Mouse (Mus musculus) forebrain, embryonic 16.5 days (tissue): ENCODE results near the gene Adgrb3. TPM values are rescaled to one million over a fixed set of nuclear protein-coding genes. Genes with fewer than 3 reads are reported as not detected.

Experiments
- ATAC-seq: fragments of 200-750 bp; cut with Nextera tagmentation; 2 replicates; pipeline ENCODE4 v1.8.0; 2017; ENCODE audit warnings: mild to moderate bottlenecking, moderate library complexity
- H3K27ac ChIP-seq: fragments of 300-500 bp; sonication (generic); 2 replicates; pipeline ENCODE4 v1.5.1; 2014; ENCODE audit warnings: low read length, control low read depth
- H3K27me3 ChIP-seq: fragments of 300-500 bp; sonication (generic); replicated peaks from 2 replicates; pipeline ENCODE4 v1.6.1; 2014; ENCODE audit warnings: low read length; ENCODE audit not compliant: control insufficient read depth, insufficient read depth
- H3K36me3 ChIP-seq: fragments of 300-500 bp; sonication (generic); 2 replicates; pipeline ENCODE4 v1.6.1; 2014; ENCODE audit not compliant: control insufficient read depth, insufficient read depth
- H3K4me1 ChIP-seq: fragments of 300-500 bp; sonication (generic); replicated peaks from 2 replicates; pipeline ENCODE4 v1.6.1; 2014; ENCODE audit warnings: low read length; ENCODE audit not compliant: control insufficient read depth, insufficient read depth
- H3K4me2 ChIP-seq: fragments of 300-500 bp; sonication (generic); 2 replicates; pipeline ENCODE4 v1.6.1; 2014; ENCODE audit warnings: mild to moderate bottlenecking, low read length, control low read depth
- H3K4me3 ChIP-seq: fragments of 300-500 bp; sonication (generic); replicated peaks from 2 replicates; pipeline ENCODE4 v1.5.1; 2014; ENCODE audit warnings: mild to moderate bottlenecking, low read length, control low read depth
- H3K9ac ChIP-seq: fragments of 300-500 bp; sonication (generic); replicated peaks from 2 replicates; pipeline ENCODE4 v1.6.1; 2014; ENCODE audit warnings: low read depth, low read length, control low read depth
- H3K9me3 ChIP-seq: fragments of 300-500 bp; sonication (generic); 2 replicates; pipeline ENCODE4 v1.6.1; 2016; ENCODE audit warnings: low read length; ENCODE audit not compliant: control insufficient read depth
- WGBS: fragments of 180-500 bp; shearing (Covaris S2); extraction: QIAGEN DNeasy Blood & Tissue Kit; methylation state at CpG from one replicate; pipeline ENCODE4 v1.1.7; 2014; 5-methylcytosine and 5-hydroxymethylcytosine counted together
- polyA plus RNA-seq: library from polyadenylated mRNA; unstranded; fragments of >200 nt; fragmentation: Nextera tagmentation; extraction: Ambion mirVana; gene quantifications from 2 replicates; pipeline ENCODE4 v1.2.1, GENCODE M21; 2015

Gene Adgrb3
- polyA plus RNA-seq, 1 experiment from 2014 or later: 61.3 TPM

- peak overlapping the region; percentile 22; the same call in 1 of the 2 replicates for H3K4me3 ChIP-seq
- peak overlapping the region; percentile 57; the same call in 1 of the 2 replicates for H3K27ac ChIP-seq
- H3K27me3 ChIP-seq: no peaks in the 10 kb centered on the region
- 0 out of 2 replicates have a peak, but pooled peaks cover 2% of the 10 kb centered on the region for H3K4me1 ChIP-seq
- no peaks in the 10 kb centered on the region for H3K36me3 ChIP-seq
- peak overlapping the region; percentile 34 for H3K4me2 ChIP-seq
- no peak overlapping the region for H3K9ac ChIP-seq
- peak; percentile 91 for ATAC-seq
- 48% methylated on average over 16 of the region's 16 CpGs for WGBS
- H3K9me3 ChIP-seq: no peaks in the 10 kb centered on the region
These were observed 399.2 kb downstream of the Adgrb3 start for GRCm38 (mm10) chr1:25430219-25430862.

DNA sequence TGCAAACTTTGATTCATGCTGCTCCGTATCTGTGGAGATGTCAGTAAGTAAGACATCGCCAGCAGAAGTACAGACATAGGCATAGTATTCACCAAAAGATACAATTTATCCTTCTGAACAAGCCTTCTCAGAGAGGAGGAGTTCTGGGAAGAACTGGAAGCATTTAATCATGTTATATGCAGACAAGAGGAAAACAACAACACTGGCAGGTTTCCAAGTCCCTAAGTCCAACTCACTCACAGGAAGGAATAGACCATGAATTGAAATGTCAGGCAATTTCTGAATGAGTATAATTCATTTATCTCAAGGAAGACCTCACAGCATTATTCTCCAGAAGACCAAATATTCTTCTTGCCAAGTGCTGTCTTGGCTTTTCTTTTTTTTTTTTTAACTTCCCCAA, 408.8 kb downstream of the Adgrb3 start:
- Histone ChIP-seq H3K27me3 (no peaks in the 10 kb centered on the region), H3K9me3 (no peaks in the 10 kb centered on the region), H3K36me3 (no peaks in the 10 kb centered on the region), H3K4me2 (no peak overlapping the region), H3K27ac (no peak overlapping the region), H3K4me1 (no peaks in the 10 kb centered on the region), H3K9ac (no peak overlapping the region), H3K4me3 (no peak overlapping the region)
- 82% methylated on average over 2 of the region's 2 CpGs for WGBS
- no peak for ATAC-seq

DNA sequence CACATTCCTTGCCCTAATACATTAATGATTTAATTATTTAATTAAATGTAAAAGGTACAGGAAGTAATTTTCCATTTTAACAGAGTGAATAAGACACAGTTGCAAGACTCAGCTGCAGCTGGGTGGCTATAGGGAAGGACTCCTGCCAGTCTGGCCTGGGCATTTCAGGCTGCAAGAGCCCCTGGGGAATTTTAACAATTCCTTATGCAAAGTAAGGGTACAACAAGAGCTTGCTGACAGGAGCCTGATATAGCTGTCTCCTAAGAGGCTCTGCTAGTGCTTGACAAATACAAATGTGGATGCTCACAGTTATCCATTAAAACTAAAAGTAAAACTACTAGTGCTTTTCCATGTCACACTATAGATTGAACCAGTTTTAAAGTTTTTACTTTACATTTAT, 410.1 kb downstream of the Adgrb3 start:
- Histone ChIP-seq H3K9ac (no peak overlapping the region), H3K27ac (no peak overlapping the region), H3K4me2 (no peak overlapping the region), H3K27me3 (no peaks in the 10 kb centered on the region), H3K4me1 (no peaks in the 10 kb centered on the region), H3K36me3 (no peaks in the 10 kb centered on the region), H3K4me3 (no peak overlapping the region), H3K9me3 (no peaks in the 10 kb centered on the region)
- ATAC-seq: no peak

DNA sequence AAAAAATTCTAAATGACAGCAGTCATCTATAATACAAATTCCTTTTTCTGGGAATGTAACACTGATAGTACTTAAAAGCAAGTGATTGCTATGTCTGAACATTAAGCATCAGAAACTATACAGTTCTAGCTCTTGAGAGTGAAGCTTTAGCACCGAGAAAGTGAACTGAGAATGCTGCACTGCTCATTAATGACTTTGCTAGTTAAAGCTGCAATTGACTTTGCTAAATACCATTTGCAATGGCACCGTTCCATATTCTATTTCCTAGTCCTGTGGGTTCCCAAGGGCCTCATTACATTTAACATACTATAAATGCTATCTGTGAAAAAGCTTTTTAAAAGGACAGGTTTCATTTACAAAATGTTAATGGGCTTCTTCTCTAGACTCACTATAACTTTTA, 414.4 kb downstream of the Adgrb3 start:
- peak; percentile 62; the same call in 1 of the 2 replicates for ATAC-seq
- H3K4me3 ChIP-seq: no peak overlapping the region
- no peaks in the 10 kb centered on the region for H3K36me3 ChIP-seq
- 43% methylated on average over 2 of the region's 2 CpGs for WGBS
- H3K9ac ChIP-seq: no peak overlapping the region
- H3K9me3 ChIP-seq: no peaks in the 10 kb centered on the region
- no peak overlapping the region for H3K4me2 ChIP-seq
- H3K27me3 ChIP-seq: no peaks in the 10 kb centered on the region
- H3K4me1 ChIP-seq: no peaks in the 10 kb centered on the region
- H3K27ac ChIP-seq: no peak overlapping the region

DNA sequence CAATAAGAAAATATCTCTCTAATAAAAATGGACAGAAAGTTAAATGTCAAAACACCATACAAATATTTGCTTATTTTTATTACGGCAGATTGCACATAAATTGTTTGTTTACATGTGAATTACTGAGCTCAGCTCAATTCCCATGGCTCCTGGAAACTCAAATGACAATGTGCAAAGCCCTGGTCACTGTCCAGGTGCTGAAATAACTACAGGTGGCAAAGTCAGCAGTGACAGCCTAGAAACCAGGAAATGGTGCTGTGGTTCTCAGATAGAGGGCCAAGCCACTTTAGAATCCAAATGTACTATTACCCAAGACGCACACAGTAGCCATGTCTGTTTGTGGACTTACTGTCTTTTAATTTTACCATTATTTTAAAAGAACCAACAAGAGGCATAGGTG, 465.3 kb downstream of the Adgrb3 start:
- no peak for ATAC-seq
- WGBS: 93% methylated on average over 2 of the region's 2 CpGs
- Histone ChIP-seq H3K4me2 (no peak overlapping the region), H3K9me3 (no peaks in the 10 kb centered on the region), H3K27ac (no peak overlapping the region), H3K4me1 (no peaks in the 10 kb centered on the region), H3K4me3 (no peak overlapping the region), H3K27me3 (no peaks in the 10 kb centered on the region), H3K36me3 (no peaks in the 10 kb centered on the region), H3K9ac (no peak overlapping the region)

DNA sequence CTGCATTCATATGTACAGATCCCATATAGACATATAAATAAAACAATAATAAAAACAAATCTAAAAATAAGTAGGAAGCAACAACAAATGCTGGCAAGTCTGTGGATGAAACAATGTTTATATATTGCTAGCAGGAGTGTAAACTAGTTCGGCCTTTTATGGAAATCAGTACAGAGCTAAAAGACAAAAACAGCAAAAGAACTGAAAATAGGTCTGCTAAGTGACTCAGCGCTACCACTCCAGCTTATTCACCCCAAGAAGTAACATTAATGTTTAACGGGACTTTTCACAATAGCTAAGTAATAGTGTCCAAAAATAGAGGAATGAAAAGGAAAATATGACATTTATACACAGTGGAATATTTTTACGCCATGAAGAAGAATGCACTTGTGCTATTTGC, 471.0 kb downstream of the Adgrb3 start:
- Histone ChIP-seq H3K9me3 (no peaks in the 10 kb centered on the region), H3K4me1 (no peaks in the 10 kb centered on the region), H3K9ac (no peak overlapping the region), H3K27ac (no peak overlapping the region), H3K4me2 (no peak overlapping the region), H3K36me3 (no peaks in the 10 kb centered on the region), H3K4me3 (no peak overlapping the region), H3K27me3 (no peaks in the 10 kb centered on the region)
- no peak for ATAC-seq
- 89% methylated on average over 4 of the region's 4 CpGs for WGBS

- no peaks in the 10 kb centered on the region for H3K4me1 ChIP-seq
- 96% methylated on average over 5 of the region's 5 CpGs for WGBS
- no peaks in the 10 kb centered on the region for H3K9me3 ChIP-seq
- H3K4me3 ChIP-seq: no peak overlapping the region
- H3K27me3 ChIP-seq: no peaks in the 10 kb centered on the region
- H3K9ac ChIP-seq: no peak overlapping the region
- H3K27ac ChIP-seq: no peak overlapping the region
- no peak for ATAC-seq
- H3K36me3 ChIP-seq: no peaks in the 10 kb centered on the region
- no peak overlapping the region for H3K4me2 ChIP-seq
These were observed 474.0 kb downstream of the Adgrb3 start for GRCm38 (mm10) chr1:25355486-25355885.

- Histone ChIP-seq H3K4me1 (no peaks in the 10 kb centered on the region), H3K36me3 (no peaks in the 10 kb centered on the region), H3K9ac (no peak overlapping the region), H3K4me2 (no peak overlapping the region), H3K27ac (no peak overlapping the region), H3K9me3 (no peaks in the 10 kb centered on the region), H3K27me3 (no peaks in the 10 kb centered on the region), H3K4me3 (no peak overlapping the region)
- ATAC-seq: no peak
These were observed 484.6 kb downstream of the Adgrb3 start for GRCm38 (mm10) chr1:25344876-25345275.

DNA sequence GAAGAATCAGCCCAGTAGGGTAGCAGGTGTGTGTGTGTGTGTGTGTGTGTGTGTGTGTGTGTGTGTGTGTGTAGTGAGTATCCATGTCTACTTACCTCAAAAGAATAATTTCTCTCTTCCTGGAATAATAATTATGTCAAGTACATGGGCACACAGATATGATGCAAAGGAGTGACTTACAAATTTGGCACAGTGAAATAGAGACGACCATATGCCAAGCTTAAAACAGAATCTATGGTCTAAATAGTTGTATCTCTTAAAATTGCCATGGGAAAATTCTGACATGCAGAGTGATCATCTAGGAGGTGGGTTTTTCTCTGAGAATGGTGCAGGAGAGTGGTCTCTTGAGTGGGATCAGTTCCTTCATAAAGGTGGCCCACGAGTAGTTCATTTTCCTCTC, 504.1 kb downstream of the Adgrb3 start:
- Histone ChIP-seq H3K27ac (no peak overlapping the region), H3K9ac (no peak overlapping the region), H3K27me3 (no peaks in the 10 kb centered on the region), H3K4me1 (no peaks in the 10 kb centered on the region), H3K4me2 (no peak overlapping the region), H3K36me3 (no peaks in the 10 kb centered on the region), H3K9me3 (no peaks in the 10 kb centered on the region), H3K4me3 (no peak overlapping the region)
- ATAC-seq: no peak
- 88% methylated on average over 2 of the region's 2 CpGs for WGBS

DNA sequence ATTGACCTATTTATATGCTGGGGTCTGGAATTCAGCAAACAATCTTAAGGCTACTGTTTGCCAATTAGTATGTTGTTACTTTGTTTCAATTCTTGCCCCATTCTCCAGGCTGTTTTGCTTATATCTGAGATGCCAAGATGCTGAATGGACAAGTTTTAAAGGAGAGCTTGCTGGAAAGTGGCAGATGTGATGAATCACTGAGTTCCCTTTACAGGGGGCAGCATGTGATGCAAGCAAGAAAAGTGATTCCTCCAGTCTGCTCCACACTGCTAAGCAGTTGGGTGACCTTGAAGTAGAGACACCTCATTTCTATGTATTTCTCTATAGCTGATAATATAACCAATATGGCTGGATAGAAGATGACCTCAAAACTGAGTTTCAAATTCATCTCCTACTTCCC, 512.4 kb downstream of the Adgrb3 start:
- Histone ChIP-seq H3K27me3 (no peaks in the 10 kb centered on the region), H3K27ac (no peak overlapping the region), H3K36me3 (no peaks in the 10 kb centered on the region), H3K4me2 (no peak overlapping the region), H3K4me3 (no peak overlapping the region), H3K9ac (no peak overlapping the region), H3K4me1 (no peaks in the 10 kb centered on the region), H3K9me3 (no peaks in the 10 kb centered on the region)
- ATAC-seq: no peak
